ENCODE assay signal across 12 mouse cellular contexts in genomic region chr3:135534103-135534502, GRCm38 (mm10). TPM values are rescaled to one million over a fixed set of nuclear protein-coding genes. Genes with fewer than 3 reads are reported as not detected.
A peak's percentile ranks its signal among the peaks of the same experiment; 100 is the strongest.
DNase-seq lines count a peak whose midpoint lies in the region; ATAC-seq lines count a peak whose summit lies in the region.
"Had no signal": no experiment of that assay in that cellular context is flagged by ENCODE, and none has a peak within 500 bp of the region (broad histone marks: within the 10 kb centered on the region; RNA-seq: fewer than 3 reads in every experiment).

No protein-coding gene starts in this region.

- H3K36me3 ChIP-seq in heart, embryonic 11.5 days (ENCODE audit: control insufficient read depth, insufficient read depth, low read length) = no peaks in the 10 kb centered on the region
- peaks cover 10% of the 10 kb centered on the region; the same call in 1 of the 2 replicates for H3K36me3 ChIP-seq in heart, embryonic 10.5 days
- H3K36me3 ChIP-seq in liver, embryonic 13.5 days = no peaks in the 10 kb centered on the region

- no peak for DNase-seq in heart, embryonic 10.5 days (ENCODE audit: low spot score)
- DNase-seq in A20 (ENCODE audit: low read depth, low spot score) (peak; percentile 17), R1 (ENCODE audit: low read depth, low spot score) (peak; percentile 85)
- DNase-seq in liver, embryonic 13.5 days = peak; percentile 9
- DNase-seq in ovary, postnatal 14 days (ENCODE audit: low spot score) = no peak
- DNase-seq in cerebellum, adult 11-12 months = no peak
- no peak for DNase-seq in left cerebral cortex, postnatal 14 days (ENCODE audit: low spot score in 2 of 2)
- DNase-seq: cerebellum, postnatal 36 days; kidney, postnatal 10 days; thymus, adult 2 months had no signal

- WGBS in heart, embryonic 11.5 days (ENCODE audit: insufficient replicate concordance) = 58% methylated on average over 4 of the region's 5 CpGs
- 63% methylated on average over 4 of the region's 5 CpGs for WGBS in heart, embryonic 10.5 days
- WGBS in liver, embryonic 13.5 days (ENCODE audit: insufficient replicate concordance) = 39% methylated on average over 5 of the region's 5 CpGs

- no peaks in the 10 kb centered on the region for H3K9me3 ChIP-seq in heart, embryonic 11.5 days (replicated peaks; ENCODE audit: control insufficient read depth, low read length)
- no peaks in the 10 kb centered on the region for H3K9me3 ChIP-seq in heart, embryonic 10.5 days
- no peaks in the 10 kb centered on the region for H3K9me3 ChIP-seq in liver, embryonic 13.5 days (replicated peaks)

- H3K4me1 ChIP-seq in heart, embryonic 11.5 days (ENCODE audit: control insufficient read depth, insufficient read depth, low read length) = no peaks in the 10 kb centered on the region
- no peaks in the 10 kb centered on the region for H3K4me1 ChIP-seq in heart, embryonic 10.5 days
- H3K4me1 ChIP-seq in liver, embryonic 13.5 days (replicated peaks) = peaks cover 6% of the 10 kb centered on the region; the same call in 1 of the 2 replicates

- H3K9ac ChIP-seq in heart, embryonic 11.5 days (ENCODE audit: low read depth, low read length) = no peak overlapping the region
- no peak overlapping the region for H3K9ac ChIP-seq in liver, embryonic 13.5 days

- intact Hi-C loops in left cerebral cortex, postnatal 14 days (cut with DNase I) = no loop called here

- H3K4me3 ChIP-seq in heart, embryonic 11.5 days (ENCODE audit: low read depth, low read length) = no peak overlapping the region
- H3K4me3 ChIP-seq in heart, embryonic 10.5 days = no peak overlapping the region
- no peak overlapping the region for H3K4me3 ChIP-seq in liver, embryonic 13.5 days (replicated peaks)

- ATAC-seq in heart, embryonic 11.5 days (replicated peaks; ENCODE audit: insufficient number of reproducible peaks, low FRiP score, low TSS enrichment) = 0 out of 2 replicates have a peak, but pooled peaks have one; percentile 58
- ATAC-seq in liver, embryonic 13.5 days (ENCODE audit: low read depth) = 0 out of 2 replicates have a peak, but pooled peaks have one; percentile 36

- H3K4me2 ChIP-seq in heart, embryonic 11.5 days = no peak overlapping the region
- no peak overlapping the region for H3K4me2 ChIP-seq in liver, embryonic 13.5 days
- H3K4me2 ChIP-seq: midbrain, embryonic 11.5 days had no signal

- no peak overlapping the region for H3K27ac ChIP-seq in heart, embryonic 11.5 days (ENCODE audit: low read depth, low read length)
- H3K27ac ChIP-seq in heart, embryonic 10.5 days = no peak overlapping the region
- H3K27ac ChIP-seq in liver, embryonic 13.5 days = no peak overlapping the region

- H3K27me3 ChIP-seq in heart, embryonic 11.5 days (ENCODE audit: control insufficient read depth, insufficient read depth, low read length) = no peaks in the 10 kb centered on the region
- no peaks in the 10 kb centered on the region for H3K27me3 ChIP-seq in heart, embryonic 10.5 days (ENCODE audit: insufficient read depth, poor library complexity, severe bottlenecking)
- no peaks in the 10 kb centered on the region for H3K27me3 ChIP-seq in liver, embryonic 13.5 days

RNA-seq across cellular contexts. Expression of gene Manba, which starts 48.7 kb away (rescaled TPM):
- 29.7 and 32.8 TPM in 2 replicates for polyA plus RNA-seq in heart, embryonic 11.5 days (2014; fragmentation: Nextera tagmentation; extraction: Ambion mirVana)
- 17.3 and 31.0 TPM in 2 replicates for polyA plus RNA-seq in heart, embryonic 10.5 days (2016; fragmentation: Nextera tagmentation; extraction: Ambion mirVana)
- 4.9 and 6.4 TPM in 2 replicates for polyA plus RNA-seq in liver, embryonic 13.5 days (2015; fragmentation: Nextera tagmentation; extraction: Ambion mirVana)
- 1 to 10 TPM; 6.8 to 7.9 TPM for total RNA-seq in left cerebral cortex, postnatal 14 days (2021)

Comparison
In these comparisons a context has a peak if more than half of its experiments do, and no peak if none do; other contexts are left out.
1. DNase-seq: peak in A20 (single experiment), R1 (single experiment) and liver, embryonic 13.5 days (single experiment); none in heart, embryonic 10.5 days (single experiment), ovary, postnatal 14 days (single experiment), cerebellum, adult 11-12 months (single experiment) and left cerebral cortex, postnatal 14 days (0 of 2).